ENCODE assay signal across 29 mouse cellular contexts in genomic region chrX:152471387-152472010, GRCm38 (mm10).
A peak's percentile ranks its signal among the peaks of the same experiment; 100 is the strongest.
DNase-seq lines count a peak whose midpoint lies in the region; ATAC-seq and TF ChIP-seq lines count a peak whose summit lies in the region.
"Had no signal": no experiment of that assay in that cellular context is flagged by ENCODE, and none has a peak within 500 bp of the region (broad histone marks: within the 10 kb centered on the region; RNA-seq: fewer than 3 reads in every experiment).

No protein-coding gene starts in this region.

- no peaks in the 10 kb centered on the region for H3K4me1 ChIP-seq in forebrain, embryonic 14.5 days (ENCODE audit: control insufficient read depth, insufficient read depth, low read length)
- no peaks in the 10 kb centered on the region for H3K4me1 ChIP-seq in forebrain, embryonic 16.5 days (replicated peaks; ENCODE audit: control insufficient read depth, insufficient read depth, low read length)
- no peaks in the 10 kb centered on the region for H3K4me1 ChIP-seq in lung, embryonic 16.5 days (replicated peaks; ENCODE audit: control insufficient read depth, insufficient read depth, low read length)
- H3K4me1 ChIP-seq in lung, adult 2 months (ENCODE audit: control insufficient read depth, insufficient read depth, low read length), result no peaks in the 10 kb centered on the region
- no peaks in the 10 kb centered on the region for H3K4me1 ChIP-seq in midbrain, embryonic 14.5 days (ENCODE audit: control insufficient read depth, insufficient read depth, low read length)
- H3K4me1 ChIP-seq in midbrain, embryonic 13.5 days (replicated peaks), result no peaks in the 10 kb centered on the region
- H3K4me1 ChIP-seq: embryonic facial prominence, embryonic 12.5 days; embryonic facial prominence, embryonic 15.5 days; heart, embryonic 12.5 days; heart, embryonic 15.5 days; hindbrain, embryonic 10.5 days; hindbrain, embryonic 13.5 days had no signal

- whole genome bisulfite sequencing in forebrain, embryonic 14.5 days, result 36% methylated on average over 4 of the region's 4 CpGs
- 30% methylated on average over 4 of the region's 4 CpGs for WGBS in forebrain, embryonic 16.5 days
- WGBS in lung, embryonic 16.5 days, result 36% methylated on average over 4 of the region's 4 CpGs
- 52% methylated on average over 4 of the region's 4 CpGs for WGBS in lung, adult 2 months
- WGBS in midbrain, embryonic 14.5 days, result 38% methylated on average over 4 of the region's 4 CpGs
- 41% methylated on average over 4 of the region's 4 CpGs for WGBS in midbrain, embryonic 13.5 days

- H3K36me3 ChIP-seq in forebrain, embryonic 14.5 days (ENCODE audit: control insufficient read depth, insufficient read depth, low read length), result no peaks in the 10 kb centered on the region
- H3K36me3 ChIP-seq in forebrain, embryonic 16.5 days (ENCODE audit: control insufficient read depth, insufficient read depth), result no peaks in the 10 kb centered on the region
- no peaks in the 10 kb centered on the region for H3K36me3 ChIP-seq in lung, embryonic 16.5 days (ENCODE audit: control insufficient read depth, insufficient read depth, low read length)
- H3K36me3 ChIP-seq in midbrain, embryonic 14.5 days (ENCODE audit: control insufficient read depth, insufficient read depth, low read length), result no peaks in the 10 kb centered on the region
- no peaks in the 10 kb centered on the region for H3K36me3 ChIP-seq in midbrain, embryonic 13.5 days
- H3K36me3 ChIP-seq: embryonic facial prominence, embryonic 12.5 days; embryonic facial prominence, embryonic 15.5 days; G1E; heart, embryonic 12.5 days; heart, embryonic 15.5 days; hindbrain, embryonic 10.5 days; hindbrain, embryonic 13.5 days had no signal

- H3K27ac ChIP-seq in forebrain, embryonic 14.5 days (ENCODE audit: low read depth, low read length), result no peak overlapping the region
- no peak overlapping the region for H3K27ac ChIP-seq in forebrain, embryonic 16.5 days (ENCODE audit: low read length)
- H3K27ac ChIP-seq in lung, embryonic 16.5 days (ENCODE audit: low read length), result peak overlapping the region; percentile 36; the same call in 1 of the 2 replicates
- no peak overlapping the region for H3K27ac ChIP-seq in midbrain, embryonic 14.5 days (replicated peaks; ENCODE audit: low read depth, low read length)
- H3K27ac ChIP-seq in midbrain, embryonic 13.5 days, result no peak overlapping the region
- H3K27ac ChIP-seq: embryonic facial prominence, embryonic 12.5 days; embryonic facial prominence, embryonic 15.5 days; heart, embryonic 15.5 days; hindbrain, embryonic 10.5 days; hindbrain, embryonic 13.5 days had no signal

- no peak for TF ChIP-seq CTCF in lung, adult 2 months (IDR thresholded peaks at IDR 0.05; ENCODE audit: insufficient read depth, low read length)
- no peak for TF ChIP-seq CTCF in brain, embryonic 14.5 days (IDR thresholded peaks at IDR 0.05; ENCODE audit: borderline replicate concordance, extremely low read depth, insufficient read depth, insufficient read length)

- peaks cover 3% of the 10 kb centered on the region; the same call in 1 of the 2 replicates for H3K27me3 ChIP-seq in forebrain, embryonic 14.5 days (replicated peaks; ENCODE audit: control insufficient read depth, insufficient read depth, low read length)
- 0 out of 2 replicates have a peak, but pooled peaks cover 3% of the 10 kb centered on the region for H3K27me3 ChIP-seq in forebrain, embryonic 16.5 days (replicated peaks; ENCODE audit: control insufficient read depth, insufficient read depth, low read length)
- no peaks in the 10 kb centered on the region; the same call in none of the 2 replicates for H3K27me3 ChIP-seq in lung, embryonic 16.5 days (ENCODE audit: control insufficient read depth, insufficient read depth, low read depth, low read length)
- H3K27me3 ChIP-seq in midbrain, embryonic 14.5 days (ENCODE audit: control insufficient read depth, insufficient read depth, low read length), result peaks cover 2% of the 10 kb centered on the region; the same call in 1 of the 2 replicates
- peaks cover 39% of the 10 kb centered on the region; the same call in 1 of the 2 replicates for H3K27me3 ChIP-seq in midbrain, embryonic 13.5 days
- H3K27me3 ChIP-seq: CH12.LX had no signal

- no peak overlapping the region for H3K4me3 ChIP-seq in forebrain, embryonic 14.5 days (ENCODE audit: low read depth, low read length)
- no peak overlapping the region for H3K4me3 ChIP-seq in forebrain, embryonic 16.5 days (replicated peaks; ENCODE audit: low read length)
- H3K4me3 ChIP-seq in lung, embryonic 16.5 days (ENCODE audit: low read length), result no peak overlapping the region
- H3K4me3 ChIP-seq in lung, adult 2 months (replicated peaks; ENCODE audit: extremely low read depth, low read depth, low read length), result no peak overlapping the region
- no peak overlapping the region for H3K4me3 ChIP-seq in midbrain, embryonic 14.5 days (replicated peaks; ENCODE audit: low read depth, low read length)
- no peak overlapping the region for H3K4me3 ChIP-seq in midbrain, embryonic 13.5 days (replicated peaks)
- H3K4me3 ChIP-seq: embryonic facial prominence, embryonic 12.5 days; embryonic facial prominence, embryonic 15.5 days; heart, embryonic 12.5 days; heart, embryonic 15.5 days; hindbrain, embryonic 10.5 days; hindbrain, embryonic 13.5 days had no signal

- no peak for ATAC-seq in forebrain, embryonic 14.5 days
- no peak for ATAC-seq in forebrain, embryonic 16.5 days
- ATAC-seq in lung, embryonic 16.5 days (ENCODE audit: low read depth), result peak; percentile 70
- ATAC-seq in midbrain, embryonic 14.5 days (ENCODE audit: low FRiP score, low TSS enrichment), result no peak
- ATAC-seq in midbrain, embryonic 13.5 days, result no peak
- ATAC-seq in megakaryocyte-erythroid progenitor cell, adult 5-6 weeks (replicated peaks; ENCODE audit: low FRiP score, low TSS enrichment, poor library complexity, severe bottlenecking), result no peak
- ATAC-seq: hindbrain, embryonic 16.5 days; Patski had no signal

- H3K9ac ChIP-seq in forebrain, embryonic 14.5 days (ENCODE audit: low read length), result no peak overlapping the region
- H3K9ac ChIP-seq in forebrain, embryonic 16.5 days (replicated peaks; ENCODE audit: low read depth, low read length), result no peak overlapping the region
- H3K9ac ChIP-seq in lung, embryonic 16.5 days (ENCODE audit: low read length), result no peak overlapping the region
- no peak overlapping the region for H3K9ac ChIP-seq in midbrain, embryonic 14.5 days (replicated peaks; ENCODE audit: low read length)
- H3K9ac ChIP-seq in midbrain, embryonic 13.5 days (replicated peaks), result no peak overlapping the region
- H3K9ac ChIP-seq: embryonic facial prominence, embryonic 12.5 days; embryonic facial prominence, embryonic 15.5 days; heart, embryonic 12.5 days; heart, embryonic 15.5 days; hindbrain, embryonic 13.5 days had no signal

- H3K4me2 ChIP-seq in forebrain, embryonic 14.5 days (ENCODE audit: low read length), result no peak overlapping the region
- no peak overlapping the region for H3K4me2 ChIP-seq in forebrain, embryonic 16.5 days (ENCODE audit: low read length)
- H3K4me2 ChIP-seq in lung, embryonic 16.5 days (ENCODE audit: low read depth, low read length), result no peak overlapping the region
- no peak overlapping the region for H3K4me2 ChIP-seq in midbrain, embryonic 14.5 days (ENCODE audit: low read length)
- no peak overlapping the region for H3K4me2 ChIP-seq in midbrain, embryonic 13.5 days (replicated peaks)
- H3K4me2 ChIP-seq: embryonic facial prominence, embryonic 12.5 days; embryonic facial prominence, embryonic 15.5 days; heart, embryonic 12.5 days; heart, embryonic 15.5 days; hindbrain, embryonic 13.5 days had no signal

- no peaks in the 10 kb centered on the region for H3K9me3 ChIP-seq in forebrain, embryonic 14.5 days (replicated peaks; ENCODE audit: control insufficient read depth, low read length)
- H3K9me3 ChIP-seq in forebrain, embryonic 16.5 days (ENCODE audit: control insufficient read depth, low read length), result no peaks in the 10 kb centered on the region
- H3K9me3 ChIP-seq in lung, embryonic 16.5 days (ENCODE audit: control insufficient read depth, low read length), result no peaks in the 10 kb centered on the region
- H3K9me3 ChIP-seq in midbrain, embryonic 14.5 days (ENCODE audit: control insufficient read depth, low read length), result no peaks in the 10 kb centered on the region
- no peaks in the 10 kb centered on the region for H3K9me3 ChIP-seq in midbrain, embryonic 13.5 days
- H3K9me3 ChIP-seq: embryonic facial prominence, embryonic 12.5 days; embryonic facial prominence, embryonic 15.5 days; G1E; heart, embryonic 12.5 days; heart, embryonic 15.5 days; hindbrain, embryonic 10.5 days; hindbrain, embryonic 13.5 days had no signal

- TF ChIP-seq POLR2A in lung, adult 2 months (IDR thresholded peaks at IDR 0.05; ENCODE audit: borderline replicate concordance, extremely low read depth, low read depth, low read length), result no peak
- no peak for TF ChIP-seq POLR2A in brain, embryonic 14.5 days (IDR thresholded peaks at IDR 0.05; ENCODE audit: borderline replicate concordance, extremely low read depth, insufficient read depth, insufficient read length, poor library complexity, severe bottlenecking)

- peak; percentile 14 for DNase-seq in forebrain, embryonic 14.5 days (ENCODE audit: low spot score)
- no peak for DNase-seq in lung, adult 2 months
- DNase-seq in midbrain, embryonic 14.5 days, result peak; percentile 2
- DNase-seq in brain, embryonic 14.5 days (ENCODE audit: low read depth), result peak; percentile 53
- DNase-seq: adrenal gland, postnatal 10 days; adrenal gland, postnatal 36 days; B cell, adult 2 months; cerebellum, adult 11-12 months; cerebellum, adult 8-10 months; cerebellum, postnatal 10 days; cerebellum, postnatal 36 days; gastrocnemius, postnatal 25 days; heart, adult 18-20 months; heart, postnatal 10 days; heart, postnatal 36 days had no signal
